Mouse (Mus musculus) megakaryocyte, embryonic 14.5 days (primary cell): ENCODE measurements around the gene Nectin4.

ENCODE experiments used
- FLI1 ChIP-seq: IDR thresholded peaks from 2 replicates; pipeline ENCODE4 v1.6.1; 2012; ENCODE audit warnings: low read length, inconsistent platforms, mixed read lengths
- GATA1 ChIP-seq: IDR thresholded peaks from 3 replicates; pipeline ENCODE4 v1.6.1; 2012; ENCODE audit warnings: mixed read lengths, low read length, inconsistent platforms, borderline replicate concordance

DNA sequence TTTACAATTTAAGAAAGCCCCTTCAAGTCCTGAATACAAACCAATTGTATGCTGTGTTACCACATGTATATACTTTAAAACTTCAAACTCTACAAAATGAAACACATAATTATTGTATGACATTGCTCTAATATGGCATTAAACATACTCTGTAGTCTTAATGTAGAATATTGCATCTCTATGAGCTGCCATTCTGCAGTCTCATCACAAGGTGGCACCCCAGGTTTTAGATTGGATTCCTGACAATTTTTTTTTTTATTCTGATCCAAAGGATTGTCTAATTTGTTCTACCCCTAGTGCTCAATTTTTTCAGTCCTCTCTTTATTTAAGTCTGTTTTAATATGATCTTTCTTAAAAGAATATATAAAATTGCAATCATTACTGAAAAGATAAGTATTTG, 48.5 kb upstream of the Nectin4 start:
- no peak for TF ChIP-seq GATA1
- TF ChIP-seq FLI1 = no peak
